Comparison of ENCODE assay signal across 8 mouse cellular contexts in the genomic region with DNA sequence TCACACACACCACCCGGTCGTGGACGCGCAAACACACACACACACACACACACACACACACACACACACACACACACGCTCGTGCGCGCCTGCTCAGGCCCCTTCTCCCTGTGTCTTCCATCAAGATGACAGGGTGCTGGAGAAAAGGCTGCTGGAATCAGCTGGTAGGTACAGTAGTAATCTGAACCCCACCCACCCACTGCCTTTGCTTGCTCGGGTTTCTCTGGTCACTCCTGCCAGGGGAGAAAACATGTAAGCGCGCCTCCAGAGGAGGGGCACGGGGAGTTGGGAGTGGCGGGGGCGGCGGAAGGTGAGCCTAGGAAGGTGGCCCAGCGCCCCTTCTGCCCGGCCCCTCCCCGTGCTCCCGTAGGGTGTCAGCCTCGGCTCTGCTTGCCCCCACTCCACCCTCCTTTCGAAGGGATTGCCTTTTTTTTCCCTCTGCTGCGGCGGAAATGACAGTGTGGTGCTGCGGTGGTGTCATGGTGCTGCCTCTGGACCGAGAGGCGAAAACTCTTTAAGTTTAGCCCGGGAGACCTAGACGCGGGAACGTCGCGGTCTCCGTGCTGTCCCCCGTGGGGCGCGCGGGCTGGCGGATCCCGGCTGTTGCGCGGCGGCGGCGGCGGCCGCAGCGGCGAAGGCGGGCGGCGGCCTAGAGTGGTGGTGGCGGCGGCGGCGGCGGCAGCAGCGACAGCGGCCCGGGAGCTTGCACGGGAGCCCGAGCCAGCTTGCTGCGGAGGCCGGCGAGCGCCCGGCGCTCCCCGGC. TPM values are rescaled to one million over a fixed set of nuclear protein-coding genes. Genes with fewer than 3 reads are reported as not detected.
DNase-seq lines count a peak whose midpoint lies in the region; ATAC-seq and TF ChIP-seq lines count a peak whose summit lies in the region.
"Had no signal": no experiment of that assay in that cellular context is flagged by ENCODE, and none has a peak within 500 bp of the region (broad histone marks: within the 10 kb centered on the region; RNA-seq: fewer than 3 reads in every experiment).

A gene (plus strand): TSS at position 121 of the 763 bp plus-strand sequence.

- no peaks in the 10 kb centered on the region for H3K9me3 ChIP-seq in hindbrain, embryonic 16.5 days (ENCODE audit: control insufficient read depth, low read length)

- H3K27ac ChIP-seq in hindbrain, embryonic 16.5 days (ENCODE audit: low read depth, low read length), result peak within 1 kb of the TSS; percentile 78
- H3K27ac ChIP-seq in left cerebral cortex, adult 2 months, result peak within 1 kb of the TSS; percentile 70
- H3K27ac ChIP-seq: macrophage had no signal

- TF ChIP-seq CTCF in left cerebral cortex, adult 2 months (IDR thresholded peaks at IDR 0.05), result no peak

- H3K4me3 ChIP-seq in hindbrain, embryonic 16.5 days (ENCODE audit: low read length), result peak within 1 kb of the TSS; percentile 59
- peak within 1 kb of the TSS; percentile 45 for H3K4me3 ChIP-seq in left cerebral cortex, adult 2 months

- peak; percentile 17 for DNase-seq in adrenal gland, adult 8-10 months
- DNase-seq in cerebellum, postnatal 36 days, result peak; percentile 37 to 48
- peak; percentile 15 for DNase-seq in gastrocnemius, postnatal 14 days
- peak; percentile 30 to 32 for DNase-seq in left cerebral cortex, adult 2 months (ENCODE audit: extremely low spot score in 1 of 2, low spot score in 2 of 2)
- DNase-seq in lung, postnatal 25 days (ENCODE audit: low spot score), result peak; percentile 20
- DNase-seq in right cerebral cortex, postnatal 10 days (ENCODE audit: low spot score in 2 of 2), result peak; percentile 30 to 33

- no peaks in the 10 kb centered on the region for H3K36me3 ChIP-seq in hindbrain, embryonic 16.5 days (ENCODE audit: control insufficient read depth, insufficient read depth, low read length)

- 21% methylated on average over 30 of the region's 68 CpGs for WGBS in hindbrain, embryonic 16.5 days

- peak; percentile 80 for ATAC-seq in hindbrain, embryonic 16.5 days

- peaks cover 5% of the 10 kb centered on the region; the same call in 1 of the 2 replicates for H3K27me3 ChIP-seq in hindbrain, embryonic 16.5 days (replicated peaks; ENCODE audit: control insufficient read depth, insufficient read depth, low read length)

- H3K4me1 ChIP-seq in hindbrain, embryonic 16.5 days (ENCODE audit: control insufficient read depth, insufficient read depth, low read depth, low read length), result no peaks in the 10 kb centered on the region

- peak within 1 kb of the TSS; percentile 76 for H3K9ac ChIP-seq in hindbrain, embryonic 16.5 days (ENCODE audit: low read depth, low read length)

- intact Hi-C loops in gastrocnemius, postnatal 14 days (cut with DNase I; ENCODE audit: low total_unique reads), result no loop called here
- intact Hi-C loops in left cerebral cortex, adult 2 months (cut with DNase I), result loop anchor here (5.0 to 10.0 kb wide), 2 partner anchors 78 to 170 kb away; no protein-coding TSS in a partner anchor

- H3K4me2 ChIP-seq in hindbrain, embryonic 16.5 days (ENCODE audit: low read length), result peak within 1 kb of the TSS; percentile 59

RNA-seq across cellular contexts. Expression of the gene that starts here (rescaled TPM):
- total RNA-seq in adrenal gland, adult 8-10 months (2022), result 10 to 100 TPM; 33.5 to 49.0 (median 40.7) TPM
- 1 to 10 TPM; 7.7 to 9.5 TPM for total RNA-seq in gastrocnemius, postnatal 14 days (2021)
- polyA plus RNA-seq in hindbrain, embryonic 16.5 days (2015; fragmentation: Nextera tagmentation; extraction: Ambion mirVana), result 5.9 and 7.8 TPM in 2 replicates
- total RNA-seq in left cerebral cortex, adult 2 months (2021), result 10 to 100 TPM; 23.0 to 24.4 TPM

Comparison
In these comparisons a context has a peak if more than half of its experiments do, and no peak if none do; other contexts are left out.
1. Peak in every context shown above with its lines: DNase-seq, ATAC-seq, H3K4me3 ChIP-seq and H3K27ac ChIP-seq.